Comparison of ENCODE assay signal across 12 mouse cellular contexts in genomic region chr3:40527976-40528950, GRCm38 (mm10). TPM values are rescaled to one million over a fixed set of nuclear protein-coding genes. Genes with fewer than 3 reads are reported as not detected.
DNase-seq lines count a peak whose midpoint lies in the region; ATAC-seq and TF ChIP-seq lines count a peak whose summit lies in the region.
"Had no signal": no experiment of that assay in that cellular context is flagged by ENCODE, and none has a peak within 500 bp of the region (broad histone marks: within the 10 kb centered on the region; RNA-seq: fewer than 3 reads in every experiment).

No protein-coding gene starts in this region.

- H3K9ac ChIP-seq in heart, embryonic 11.5 days (ENCODE audit: low read depth, low read length): no peak overlapping the region
- H3K9ac ChIP-seq in lung, embryonic 16.5 days (ENCODE audit: low read length): no peak overlapping the region
- H3K9ac ChIP-seq in liver, embryonic 15.5 days: no peak overlapping the region
- no peak overlapping the region for H3K9ac ChIP-seq in forebrain, embryonic 12.5 days

- TF ChIP-seq POLR2A in thymus, adult 2 months (IDR thresholded peaks at IDR 0.05; ENCODE audit: control insufficient read depth, extremely low read depth, insufficient read depth, low read length, poor library complexity): no peak

- H3K36me3 ChIP-seq in heart, embryonic 11.5 days (ENCODE audit: control insufficient read depth, insufficient read depth, low read length): no peaks in the 10 kb centered on the region
- H3K36me3 ChIP-seq in lung, embryonic 16.5 days (ENCODE audit: control insufficient read depth, insufficient read depth, low read length): no peaks in the 10 kb centered on the region
- H3K36me3 ChIP-seq in liver, embryonic 15.5 days (replicated peaks): no peaks in the 10 kb centered on the region
- no peaks in the 10 kb centered on the region for H3K36me3 ChIP-seq in thymus, adult 2 months (ENCODE audit: control insufficient read depth, insufficient read depth, low read length)
- no peaks in the 10 kb centered on the region for H3K36me3 ChIP-seq in forebrain, embryonic 12.5 days (replicated peaks)

- TF ChIP-seq CTCF in thymus, adult 2 months (IDR thresholded peaks at IDR 0.05; ENCODE audit: borderline replicate concordance, control insufficient read depth, extremely low read depth, insufficient read depth, low read length, poor library complexity): no peak

- H3K27ac ChIP-seq in heart, embryonic 11.5 days (ENCODE audit: low read depth, low read length): no peak overlapping the region
- H3K27ac ChIP-seq in lung, embryonic 16.5 days (ENCODE audit: low read length): no peak overlapping the region
- no peak overlapping the region for H3K27ac ChIP-seq in liver, embryonic 15.5 days (replicated peaks)
- H3K27ac ChIP-seq in thymus, adult 2 months (ENCODE audit: control insufficient read depth, insufficient read depth, low read length): no peak overlapping the region
- H3K27ac ChIP-seq in forebrain, embryonic 12.5 days: no peak overlapping the region

- no peak overlapping the region for H3K4me3 ChIP-seq in heart, embryonic 11.5 days (ENCODE audit: low read depth, low read length)
- H3K4me3 ChIP-seq in lung, embryonic 16.5 days (ENCODE audit: low read length): no peak overlapping the region
- no peak overlapping the region for H3K4me3 ChIP-seq in liver, embryonic 15.5 days (replicated peaks)
- H3K4me3 ChIP-seq in thymus, adult 2 months (ENCODE audit: control insufficient read depth, insufficient read depth, low read length): no peak overlapping the region
- no peak overlapping the region for H3K4me3 ChIP-seq in forebrain, embryonic 12.5 days (replicated peaks)

- no peak for DNase-seq in heart, adult 8-10 months (ENCODE audit: low spot score)
- no peak for DNase-seq in lung, adult 18-20 months
- DNase-seq in MN1 (ENCODE audit: low spot score): peak; percentile 18
- DNase-seq in thymus, adult 2 months: no peak
- DNase-seq: cerebellum, adult 9-10 months; heart, postnatal 36 days; kidney, postnatal 14 days; right cerebral cortex, postnatal 14 days had no signal

- no peak for ATAC-seq in heart, embryonic 11.5 days (replicated peaks; ENCODE audit: insufficient number of reproducible peaks, low FRiP score, low TSS enrichment)
- ATAC-seq in lung, embryonic 16.5 days (ENCODE audit: low read depth): peak; percentile 43; the same call in 1 of the 2 replicates
- ATAC-seq in liver, embryonic 15.5 days (ENCODE audit: insufficient read depth): peak; percentile 51
- no peak for ATAC-seq in forebrain, embryonic 12.5 days (ENCODE audit: low FRiP score)

- H3K9me3 ChIP-seq in heart, embryonic 11.5 days (replicated peaks; ENCODE audit: control insufficient read depth, low read length): no peaks in the 10 kb centered on the region
- no peaks in the 10 kb centered on the region for H3K9me3 ChIP-seq in lung, embryonic 16.5 days (ENCODE audit: control insufficient read depth, low read length)
- H3K9me3 ChIP-seq in liver, embryonic 15.5 days (replicated peaks): no peaks in the 10 kb centered on the region
- H3K9me3 ChIP-seq in forebrain, embryonic 12.5 days: no peaks in the 10 kb centered on the region

- peaks cover 21% of the 10 kb centered on the region for H3K27me3 ChIP-seq in heart, embryonic 11.5 days (ENCODE audit: control insufficient read depth, insufficient read depth, low read length)
- H3K27me3 ChIP-seq in lung, embryonic 16.5 days (ENCODE audit: control insufficient read depth, insufficient read depth, low read depth, low read length): peaks cover 15% of the 10 kb centered on the region
- peaks cover 25% of the 10 kb centered on the region for H3K27me3 ChIP-seq in liver, embryonic 15.5 days
- peaks cover 7% of the 10 kb centered on the region; the same call in 1 of the 2 replicates for H3K27me3 ChIP-seq in thymus, adult 2 months (ENCODE audit: control insufficient read depth, insufficient read depth, low read length)
- H3K27me3 ChIP-seq in forebrain, embryonic 12.5 days: peaks cover 48% of the 10 kb centered on the region

- H3K4me1 ChIP-seq in heart, embryonic 11.5 days (ENCODE audit: control insufficient read depth, insufficient read depth, low read length): peaks cover 9% of the 10 kb centered on the region; the same call in 1 of the 2 replicates
- H3K4me1 ChIP-seq in lung, embryonic 16.5 days (replicated peaks; ENCODE audit: control insufficient read depth, insufficient read depth, low read length): peaks cover 14% of the 10 kb centered on the region
- H3K4me1 ChIP-seq in liver, embryonic 15.5 days (replicated peaks): peaks cover 29% of the 10 kb centered on the region
- peaks cover 6% of the 10 kb centered on the region; the same call in 1 of the 2 replicates for H3K4me1 ChIP-seq in thymus, adult 2 months (replicated peaks; ENCODE audit: control insufficient read depth, insufficient read depth, low read length)
- peaks cover 28% of the 10 kb centered on the region for H3K4me1 ChIP-seq in forebrain, embryonic 12.5 days

- 10% methylated on average over 9 of the region's 9 CpGs for WGBS in heart, embryonic 11.5 days (ENCODE audit: insufficient replicate concordance)
- 22% methylated on average over 9 of the region's 9 CpGs for WGBS in lung, embryonic 16.5 days
- 9% methylated on average over 9 of the region's 9 CpGs for WGBS in liver, embryonic 15.5 days (ENCODE audit: insufficient replicate concordance)
- WGBS in thymus, adult 2 months: 58% methylated on average over 9 of the region's 9 CpGs
- WGBS in forebrain, embryonic 12.5 days: 33% methylated on average over 9 of the region's 9 CpGs

- H3K4me2 ChIP-seq in heart, embryonic 11.5 days: peak overlapping the region; percentile 6; the same call in 1 of the 2 replicates
- H3K4me2 ChIP-seq in lung, embryonic 16.5 days (ENCODE audit: low read depth, low read length): no peak overlapping the region
- H3K4me2 ChIP-seq in liver, embryonic 15.5 days: peak overlapping the region; percentile 45
- no peak overlapping the region for H3K4me2 ChIP-seq in forebrain, embryonic 12.5 days

RNA-seq across cellular contexts. Expression of gene Intu, which starts 2.8 kb away (rescaled TPM):
- 4.1 and 5.4 TPM in 2 replicates for polyA plus RNA-seq in heart, embryonic 11.5 days (2014; fragmentation: Nextera tagmentation; extraction: Ambion mirVana)
- total RNA-seq in heart, adult 8-10 months (2022): 10 to 100 TPM; 17.3 to 23.2 (median 20.6) TPM
- polyA plus RNA-seq in lung, embryonic 16.5 days (2015; fragmentation: Nextera tagmentation; extraction: Ambion mirVana): 3.1 and 3.4 TPM in 2 replicates
- 0.69 and 0.71 TPM in 2 replicates for polyA plus RNA-seq in liver, embryonic 15.5 days (2015; fragmentation: Nextera tagmentation; extraction: Ambion mirVana)
- polyA plus RNA-seq in thymus, adult 2 months (2012; rRNA removed): 2.1 TPM in 2 replicates
- 7.2 and 8.9 TPM in 2 replicates for polyA plus RNA-seq in forebrain, embryonic 12.5 days (2016; fragmentation: Nextera tagmentation; extraction: Ambion mirVana)

Comparison
In these comparisons a context has a peak if more than half of its experiments do, and no peak if none do; other contexts are left out.
1. ATAC-seq: peak in lung, embryonic 16.5 days (single experiment) and liver, embryonic 15.5 days (single experiment); none in heart, embryonic 11.5 days (single experiment) and forebrain, embryonic 12.5 days (single experiment).
2. H3K4me2 ChIP-seq: peak in heart, embryonic 11.5 days (single experiment) and liver, embryonic 15.5 days (single experiment); none in lung, embryonic 16.5 days (single experiment) and forebrain, embryonic 12.5 days (single experiment).